Mouse (Mus musculus): ENCODE data around the gene Pou4f1.

Pou4f1 gene

DNA sequence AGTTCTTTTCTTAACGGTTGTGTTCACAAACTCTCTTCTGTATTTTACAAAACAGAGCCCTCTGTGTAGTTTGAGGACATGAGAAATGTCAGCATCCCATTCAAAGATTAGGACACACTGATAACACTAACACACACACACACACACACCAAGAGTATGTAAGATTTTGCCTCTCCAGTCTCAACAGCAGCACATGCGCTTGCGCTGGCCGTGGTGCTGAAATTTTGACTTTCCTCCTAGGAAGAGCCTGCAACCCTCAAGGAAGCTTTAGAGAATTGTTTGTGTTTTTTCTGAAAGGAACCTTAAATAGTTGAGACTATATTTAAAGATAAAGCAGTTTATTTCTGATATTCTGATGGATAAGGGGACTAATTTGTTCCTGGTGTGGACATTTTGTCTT, 14.0 kb downstream of the Pou4f1 start:
- peak; percentile 51 for DNase-seq

DNA sequence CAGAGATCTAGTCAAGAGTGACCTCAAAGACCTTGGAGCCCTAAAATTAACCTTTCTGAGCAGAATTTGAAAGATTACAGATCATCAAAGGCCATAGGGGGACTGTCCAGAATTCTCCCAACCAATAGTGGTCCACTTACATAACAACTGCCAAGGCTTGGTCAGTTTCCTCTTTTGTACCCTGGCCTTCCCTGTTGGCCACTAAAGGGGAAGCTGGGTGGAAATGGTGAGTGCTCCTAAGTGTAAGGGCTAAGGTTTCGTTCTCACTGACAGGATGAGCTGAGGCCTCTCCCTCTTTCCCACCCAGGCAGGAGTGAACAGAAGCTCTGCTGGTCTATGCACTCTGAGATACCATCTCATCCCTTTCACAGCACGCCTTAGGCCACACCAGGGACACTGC, 33.5 kb downstream of the Pou4f1 start:
- DNase-seq, result no peak

DNA sequence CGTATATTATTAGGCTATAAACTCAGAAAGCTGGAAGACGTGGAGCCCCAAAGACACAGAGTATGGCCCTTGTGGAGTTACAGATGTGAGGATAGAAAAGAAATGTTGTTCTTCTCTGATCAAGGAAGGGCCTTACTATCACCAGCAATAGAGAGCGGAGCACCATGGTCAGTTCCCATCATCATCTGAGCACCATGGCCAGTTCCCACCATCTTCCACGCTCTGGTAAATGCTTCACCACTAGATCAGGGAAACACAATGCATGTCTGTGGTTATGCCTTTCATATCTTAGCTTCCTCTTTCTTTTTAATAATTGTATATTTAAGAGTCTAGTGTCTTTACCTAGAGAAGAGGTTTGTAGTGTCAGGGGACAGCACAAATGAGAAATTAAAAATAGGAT, 37.0 kb downstream of the Pou4f1 start:
- DNase-seq, result no peak

DNA sequence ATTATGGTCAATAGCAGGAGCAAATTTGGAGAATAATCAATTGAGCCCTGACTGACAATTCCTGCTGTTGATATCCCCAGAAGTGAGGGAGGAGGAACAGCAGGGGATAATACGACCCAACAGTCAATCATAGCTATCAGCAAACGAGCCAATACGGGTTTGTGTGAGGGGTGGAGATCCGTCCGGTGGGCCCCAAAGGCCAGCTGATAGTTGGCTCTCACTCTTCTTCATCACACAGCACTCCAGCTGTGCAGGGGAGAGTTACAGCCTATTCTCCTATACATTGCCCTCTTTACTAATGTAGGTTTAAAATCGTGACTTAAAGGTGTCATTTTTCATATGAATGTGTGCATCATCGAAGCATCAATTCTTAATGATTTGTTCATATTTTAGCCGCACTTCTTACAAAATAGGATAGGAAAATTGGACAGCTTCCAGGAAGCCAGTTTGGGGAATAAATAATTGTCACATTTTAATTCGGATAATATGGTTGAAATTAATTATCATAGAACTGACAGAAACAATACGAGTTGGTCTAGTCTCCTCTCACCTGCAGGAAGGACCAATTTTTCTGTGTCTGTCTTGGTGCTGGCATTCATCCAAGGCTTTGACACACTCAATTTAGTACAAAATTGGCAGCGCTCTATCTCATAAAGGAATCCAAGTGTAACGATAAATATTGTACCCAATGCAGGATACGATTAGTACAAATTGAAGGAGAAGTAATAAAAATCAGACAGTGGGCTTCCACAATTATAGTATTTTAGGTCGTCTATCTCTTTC, 43.9 kb downstream of the Pou4f1 start:
- no peak for DNase-seq
